Mouse (Mus musculus) common myeloid progenitor, adult 5-6 weeks (primary cell): ENCODE measurements around the gene Otud4. TPM values are rescaled to one million over a fixed set of nuclear protein-coding genes. Genes with fewer than 3 reads are reported as not detected.
"Not testable (repeated sequence)": the region's sequence is repeated elsewhere in the genome, so short reads cannot be mapped to it uniquely, and the experiment has no call there.

Source experiments
- ATAC-seq: replicated peaks from 2 replicates; pipeline ENCODE4 v1.8.0; 2016; ENCODE audit warnings: low read depth, mild to moderate bottlenecking, moderate TSS enrichment, inconsistent platforms; ENCODE audit not compliant: poor library complexity, severe bottlenecking
- total RNA-seq: library from RNA; stranded (forward); fragments of 200-1000, 187-1606 nt; gene quantifications from 2 replicates; pipeline ENCODE4 v1.2.3, GENCODE M21; 2017

Gene Otud4
- total RNA-seq, 1 experiment from 2014 or later, result 77.6 TPM

DNA sequence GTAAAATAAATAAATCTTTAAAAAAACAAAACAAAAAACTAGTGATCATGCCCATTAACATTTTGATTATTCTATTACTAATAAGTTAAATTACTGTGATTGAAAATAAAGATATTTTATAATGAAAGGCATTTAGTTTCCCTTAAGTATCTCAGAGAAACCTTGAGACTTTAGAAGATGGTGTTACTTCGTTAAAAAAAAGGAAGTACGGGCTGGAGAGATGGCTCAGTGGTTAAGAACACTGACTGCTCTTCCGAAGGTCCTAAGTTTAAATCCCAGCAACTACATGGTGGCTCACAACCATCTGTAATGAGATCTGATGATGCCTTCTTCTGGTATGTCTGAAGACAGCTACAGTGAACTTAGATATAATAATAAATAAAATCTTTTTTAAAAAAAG is 2.2 kb upstream of the Otud4 start:
- no peak for ATAC-seq

DNA sequence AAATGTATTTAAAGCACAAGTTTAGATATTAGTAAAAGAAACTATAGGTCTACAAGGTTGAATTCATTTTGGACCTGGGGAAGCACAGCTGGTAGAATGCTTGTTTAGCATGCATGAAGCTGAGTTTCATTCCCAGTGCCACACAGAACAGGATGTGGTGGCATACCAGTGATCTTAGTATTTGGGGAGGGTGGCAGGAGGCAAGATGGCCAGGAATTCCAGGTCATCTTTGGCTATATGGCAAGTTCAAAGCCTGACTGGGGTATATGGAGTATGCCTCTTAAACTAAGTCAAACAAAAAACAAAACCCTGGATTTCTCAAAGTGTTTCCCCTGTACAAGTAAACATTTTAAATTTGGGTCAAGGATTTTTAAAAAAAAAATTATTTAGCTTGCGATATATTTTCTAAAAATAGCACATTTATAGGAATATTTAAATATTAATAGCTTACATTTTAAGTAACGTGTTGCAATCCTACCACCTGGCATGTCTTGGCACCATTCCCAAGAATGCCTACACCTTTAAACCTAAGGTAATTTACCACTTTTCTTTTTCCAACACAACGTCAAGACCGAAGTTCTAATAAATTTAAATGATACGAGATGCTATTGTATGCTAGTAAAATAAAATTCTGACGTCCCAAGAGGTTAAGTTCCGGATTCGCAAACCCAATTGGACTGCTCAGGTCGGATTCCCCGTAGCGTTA is 1.3 kb upstream of the Otud4 start:
- ATAC-seq, result no peak

DNA sequence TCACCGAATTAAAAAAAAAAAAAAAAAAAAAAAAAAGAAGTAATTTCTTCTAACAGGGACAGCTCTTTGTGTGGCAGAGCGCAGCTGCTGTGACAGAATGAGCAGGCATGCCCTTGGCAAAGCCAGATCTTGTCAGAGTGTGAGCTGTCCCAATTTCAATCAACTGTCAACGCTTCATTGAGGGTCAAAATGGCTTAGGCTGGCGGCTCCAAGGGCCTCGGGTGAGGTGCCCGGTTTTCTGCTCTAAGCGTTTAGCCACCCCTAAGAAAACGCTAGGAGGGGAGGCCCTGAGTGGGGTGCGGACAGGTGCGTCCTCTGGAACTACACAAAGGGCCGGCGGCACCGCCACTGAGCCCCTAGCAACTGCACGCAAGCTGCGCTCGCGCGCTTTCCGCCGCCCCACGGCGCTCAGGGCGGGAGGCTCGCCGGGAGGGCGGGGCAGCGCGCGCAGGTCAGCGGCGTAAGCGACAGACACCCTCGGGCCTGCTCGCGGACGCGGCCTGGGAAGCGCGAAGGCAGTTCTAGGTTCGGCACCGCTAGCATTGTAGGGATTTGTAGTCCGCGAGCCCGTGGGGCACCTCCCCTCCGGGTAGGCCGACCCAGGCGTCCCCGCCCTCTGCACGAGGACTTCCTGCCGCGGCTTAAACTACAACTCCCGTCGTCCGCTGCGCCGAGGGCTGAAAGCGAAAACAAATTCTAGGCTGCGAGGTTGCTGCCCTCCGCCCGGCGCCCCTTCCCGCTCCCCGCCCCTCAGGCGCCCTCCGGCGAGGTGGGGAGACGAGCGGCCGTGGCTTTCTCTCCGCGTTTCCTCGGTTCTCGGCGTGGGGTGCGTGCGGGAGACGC is 490 bp upstream of the Otud4 start:
- peak; percentile 95 for ATAC-seq

DNA sequence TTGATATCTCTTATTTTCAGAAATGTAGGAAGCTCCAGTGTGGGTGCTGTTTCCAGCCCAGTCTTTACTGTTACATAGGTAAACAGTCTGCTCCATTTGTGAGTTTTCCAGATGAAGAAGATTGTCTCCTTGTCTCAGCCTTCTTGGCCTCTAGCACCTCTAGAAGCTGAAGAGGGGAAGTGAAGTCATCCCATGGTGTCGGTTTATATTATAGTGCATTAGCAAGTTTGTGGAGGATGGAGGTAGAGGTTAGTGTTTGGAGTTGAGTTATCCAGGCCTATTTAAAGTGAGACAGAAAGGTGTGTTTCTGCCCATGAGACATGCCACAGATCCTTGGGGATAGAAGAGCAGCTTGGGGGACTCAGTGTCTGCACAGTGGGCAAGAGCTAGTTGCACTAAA is 1.7 kb downstream of the Otud4 start:
- no peak for ATAC-seq

DNA sequence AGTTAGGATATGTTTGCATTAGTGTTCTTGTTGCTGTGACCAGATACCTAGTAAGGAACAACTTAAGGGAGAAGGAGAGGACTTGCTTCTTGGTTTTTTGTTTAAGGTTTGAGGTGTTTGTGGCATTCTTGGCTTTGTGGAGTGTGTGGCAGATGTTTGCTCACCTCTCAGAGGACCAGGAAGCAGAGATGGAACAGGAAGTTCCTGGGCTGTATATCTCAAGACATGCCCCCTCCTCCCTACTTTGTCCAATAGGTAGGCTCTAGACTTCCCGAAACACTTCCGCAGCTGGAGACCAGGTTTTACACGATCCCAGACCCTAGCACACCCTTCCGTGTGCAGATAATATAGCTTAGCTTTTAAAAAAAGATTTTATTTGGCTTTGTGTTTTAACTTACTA is 10.2 kb downstream of the Otud4 start:
- ATAC-seq, result no peak

DNA sequence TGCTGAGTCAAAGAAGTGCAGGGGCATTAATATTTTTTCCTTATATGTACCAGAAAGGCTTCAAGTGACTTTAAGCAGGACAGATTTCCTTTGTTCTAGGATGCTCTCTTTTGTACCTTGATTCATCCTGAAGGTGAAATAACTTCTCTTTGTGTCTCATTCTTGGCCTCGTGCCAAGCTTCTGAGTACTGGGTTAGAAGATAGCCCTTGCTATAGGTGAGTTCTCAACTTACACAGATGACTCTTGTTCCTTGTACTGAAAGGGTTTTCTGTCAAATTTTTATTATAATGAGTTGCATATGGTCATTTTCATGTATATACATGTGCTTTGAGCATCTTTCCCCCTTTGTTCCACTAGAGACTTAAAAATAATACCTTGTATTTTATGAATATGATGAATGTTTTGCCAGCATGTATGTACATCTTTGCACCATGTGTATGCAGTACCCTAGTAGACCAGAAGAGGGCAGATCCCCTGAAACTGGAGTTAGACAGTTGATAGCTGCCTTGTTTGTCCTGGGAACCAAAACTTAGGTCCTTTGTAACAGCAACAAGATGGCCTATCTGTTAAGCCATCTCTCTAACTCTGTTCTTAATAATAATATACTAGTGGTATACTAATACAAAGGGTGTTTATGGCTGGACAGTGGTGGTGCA is 10.9 kb downstream of the Otud4 start:
- peak; percentile 86 for ATAC-seq

DNA sequence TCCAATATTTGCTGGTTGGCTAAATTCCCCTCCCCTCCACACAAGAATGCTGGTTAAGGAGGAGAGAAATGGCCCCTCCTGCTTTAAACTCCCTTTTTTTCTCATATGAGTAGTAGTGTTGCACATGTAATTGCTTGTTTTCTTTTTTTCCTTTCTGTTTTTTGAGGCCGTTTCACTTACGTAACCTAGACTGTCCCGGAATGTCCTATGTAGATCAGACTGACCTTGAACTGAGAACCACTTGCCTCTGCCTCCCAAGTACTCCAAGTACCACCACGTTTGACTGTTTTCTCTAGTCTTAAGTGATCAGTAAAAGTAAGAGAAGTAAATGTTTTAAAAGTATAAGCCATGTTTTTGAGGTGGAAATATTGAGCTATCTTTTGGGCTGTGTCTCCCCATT is 14.3 kb downstream of the Otud4 start:
- ATAC-seq, result no peak

DNA sequence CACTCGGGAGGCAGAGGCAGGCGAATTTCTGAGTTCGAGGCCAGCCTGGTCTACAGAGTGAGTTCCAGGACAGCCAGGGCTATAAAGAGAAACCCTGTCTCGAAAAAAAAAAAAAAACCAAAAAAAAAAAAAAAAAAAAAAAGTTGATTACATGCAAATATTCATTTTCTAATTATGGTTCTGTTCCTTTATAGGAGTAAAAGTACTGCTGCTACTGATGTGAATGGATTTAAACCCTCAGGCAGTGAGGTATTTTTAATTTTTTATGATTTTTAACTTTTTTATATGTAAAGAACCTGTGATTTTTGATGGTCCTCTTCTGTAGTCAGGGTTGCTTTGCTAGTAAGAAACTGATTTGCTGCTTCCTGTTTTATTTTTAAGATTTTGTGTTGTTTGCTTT is 19.3 kb downstream of the Otud4 start:
- ATAC-seq, result not testable (repeated sequence)

DNA sequence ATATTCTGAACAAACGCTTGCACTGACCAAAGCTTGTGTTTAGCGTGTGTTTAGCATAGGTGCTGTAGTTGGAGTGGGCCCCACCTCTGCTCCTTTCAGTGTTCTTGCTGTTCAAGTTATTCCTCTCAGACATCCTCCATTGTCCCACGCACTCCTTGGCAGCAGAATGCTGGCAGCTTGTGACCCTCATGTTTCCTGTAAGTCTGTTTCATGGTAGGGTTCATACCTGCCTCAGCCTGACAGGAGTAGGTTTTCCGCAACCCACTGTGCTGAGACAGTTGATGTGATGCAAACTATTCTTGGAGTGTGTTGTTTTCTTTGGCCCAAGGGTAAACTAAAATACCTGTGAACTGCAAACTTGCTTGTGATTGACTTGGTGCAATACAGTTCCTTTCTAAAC is 37.0 kb downstream of the Otud4 start:
- no peak for ATAC-seq

DNA sequence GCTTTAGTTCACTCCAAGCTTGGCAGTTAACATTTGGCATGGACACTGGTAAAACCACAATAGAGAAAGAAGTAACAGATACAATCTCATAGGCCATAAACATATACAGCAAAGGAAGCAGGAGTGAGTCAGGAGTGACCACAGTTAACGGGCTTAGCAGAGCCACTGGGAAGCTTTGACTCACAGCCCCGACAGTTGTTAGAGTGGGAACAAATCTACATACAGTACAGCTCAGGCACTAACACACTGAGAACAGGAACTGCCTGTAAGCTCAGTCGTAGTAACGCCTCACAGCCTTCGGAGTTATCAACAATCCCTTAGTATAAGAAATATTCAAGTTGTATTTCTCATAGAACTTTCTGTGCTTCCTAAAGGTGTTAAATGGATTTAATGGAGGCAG is 39.6 kb downstream of the Otud4 start:
- ATAC-seq, result peak; percentile 89

DNA sequence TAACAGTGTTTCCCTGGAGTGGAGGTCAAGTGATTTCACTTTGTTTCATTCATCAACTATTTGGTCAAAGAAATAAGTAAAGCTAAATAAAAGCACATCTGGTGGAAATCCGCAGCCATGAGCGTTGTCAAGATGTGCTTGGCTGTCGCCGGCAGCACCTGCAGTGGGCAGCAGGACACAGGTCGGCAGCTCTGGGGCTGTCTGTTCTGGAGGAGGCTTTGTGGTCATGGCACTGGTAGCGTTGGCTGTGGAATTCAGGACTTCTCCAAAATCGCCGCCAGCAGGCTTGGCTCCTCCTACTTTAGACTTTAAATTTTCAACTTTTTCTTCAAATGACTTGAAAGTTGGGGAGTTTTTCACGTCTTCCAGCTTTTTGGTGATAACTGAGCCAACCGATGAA is 40.7 kb downstream of the Otud4 start:
- peak; percentile 45 for ATAC-seq

DNA sequence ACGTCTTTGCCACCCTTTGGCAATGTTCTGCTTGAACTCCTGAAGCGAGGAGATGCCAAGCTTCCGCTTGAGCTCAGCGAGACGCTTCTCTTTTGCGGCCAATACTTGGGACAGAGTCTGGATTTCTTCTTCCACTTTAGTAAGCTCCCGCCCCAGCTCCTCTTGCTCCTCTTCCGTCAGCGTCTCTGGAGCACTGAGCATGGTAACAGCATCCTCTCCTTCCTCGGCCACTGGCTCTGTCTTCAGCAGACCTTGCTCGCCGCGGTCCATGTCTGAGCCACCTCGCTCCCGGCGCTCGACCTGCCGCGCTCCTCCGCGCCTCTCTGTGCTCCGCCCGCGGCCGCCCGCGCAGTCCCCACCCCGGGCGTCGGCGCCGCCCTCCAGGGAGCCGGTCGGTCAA is 41.1 kb downstream of the Otud4 start:
- ATAC-seq, result peak; percentile 29; the same call in 1 of the 2 replicates

DNA sequence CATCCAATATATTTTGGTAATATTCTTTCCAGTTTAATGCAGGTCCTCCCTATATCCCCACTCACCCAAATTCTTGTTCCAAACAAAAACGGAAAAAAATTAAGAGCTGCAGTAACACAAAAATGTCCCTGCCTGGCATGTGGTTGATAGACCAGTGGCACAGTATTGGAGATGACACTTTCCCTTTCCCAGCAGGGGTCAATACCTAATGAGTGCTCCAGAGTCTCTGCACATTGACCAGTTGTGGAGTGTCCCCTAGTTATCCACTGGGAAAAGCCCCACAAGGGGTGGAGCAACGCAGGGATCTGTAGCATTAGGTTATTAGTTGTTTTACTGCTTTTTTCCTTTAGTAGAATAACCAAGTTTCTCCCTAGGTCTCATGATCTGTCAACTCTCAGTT is 41.5 kb downstream of the Otud4 start:
- ATAC-seq, result no peak

DNA sequence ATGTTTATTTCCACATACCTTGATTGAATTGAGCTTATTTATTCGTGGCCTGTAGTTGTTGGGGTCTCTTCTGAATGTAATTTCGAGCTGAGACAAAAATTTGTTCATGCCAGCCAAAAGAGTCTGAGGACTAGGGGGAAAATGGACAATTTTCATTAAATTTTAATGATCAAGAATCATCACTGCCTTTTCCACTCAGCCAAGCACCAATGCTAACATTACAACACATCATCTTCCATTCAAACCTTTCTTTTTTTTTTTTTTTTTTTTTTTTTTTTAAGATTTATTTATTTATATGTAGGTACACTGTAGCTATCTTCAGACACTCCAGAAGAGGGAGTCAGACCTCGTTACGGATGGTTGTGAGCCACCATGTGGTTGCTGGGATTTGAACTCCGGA is 46.5 kb downstream of the Otud4 start:
- ATAC-seq, result not testable (repeated sequence)

DNA sequence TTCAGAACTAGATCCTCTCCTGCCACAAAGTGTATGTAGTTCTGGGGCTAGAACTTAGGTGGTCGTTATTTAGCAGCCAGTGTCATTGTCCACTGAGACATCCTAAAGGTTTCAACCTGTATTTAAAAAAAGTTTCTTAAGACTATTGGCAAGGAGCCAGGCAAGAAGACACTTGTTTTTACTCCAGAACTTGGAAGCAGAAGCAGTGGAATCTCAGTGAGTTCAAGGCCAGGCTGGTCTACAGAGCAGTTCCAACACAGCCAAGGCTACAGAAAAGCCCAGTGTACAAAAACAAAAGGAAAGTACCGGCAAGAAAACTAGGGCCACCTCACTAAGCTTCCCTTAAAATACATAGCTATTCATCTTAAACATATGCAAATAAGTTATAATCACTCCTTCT is 53.1 kb downstream of the Otud4 start:
- ATAC-seq, result no peak

DNA sequence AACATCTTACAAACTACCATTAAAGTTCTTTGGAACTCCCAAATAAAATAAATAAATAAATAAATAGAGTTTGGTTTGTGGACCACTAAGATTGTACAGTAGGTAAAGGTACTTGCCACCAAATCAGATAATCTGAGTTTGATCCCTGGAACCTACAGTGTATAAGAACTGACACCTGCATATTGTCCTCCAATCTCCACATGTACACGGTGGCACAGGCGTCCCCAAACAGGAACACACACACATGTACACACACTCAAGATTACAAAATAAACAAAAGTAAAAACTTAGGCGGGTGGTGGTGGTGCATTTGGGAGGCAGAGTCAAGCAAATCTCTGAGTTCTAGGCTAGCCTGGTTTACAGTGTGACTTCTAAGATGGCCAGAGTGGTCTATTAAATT is 67.3 kb downstream of the Otud4 start:
- ATAC-seq, result no peak

DNA sequence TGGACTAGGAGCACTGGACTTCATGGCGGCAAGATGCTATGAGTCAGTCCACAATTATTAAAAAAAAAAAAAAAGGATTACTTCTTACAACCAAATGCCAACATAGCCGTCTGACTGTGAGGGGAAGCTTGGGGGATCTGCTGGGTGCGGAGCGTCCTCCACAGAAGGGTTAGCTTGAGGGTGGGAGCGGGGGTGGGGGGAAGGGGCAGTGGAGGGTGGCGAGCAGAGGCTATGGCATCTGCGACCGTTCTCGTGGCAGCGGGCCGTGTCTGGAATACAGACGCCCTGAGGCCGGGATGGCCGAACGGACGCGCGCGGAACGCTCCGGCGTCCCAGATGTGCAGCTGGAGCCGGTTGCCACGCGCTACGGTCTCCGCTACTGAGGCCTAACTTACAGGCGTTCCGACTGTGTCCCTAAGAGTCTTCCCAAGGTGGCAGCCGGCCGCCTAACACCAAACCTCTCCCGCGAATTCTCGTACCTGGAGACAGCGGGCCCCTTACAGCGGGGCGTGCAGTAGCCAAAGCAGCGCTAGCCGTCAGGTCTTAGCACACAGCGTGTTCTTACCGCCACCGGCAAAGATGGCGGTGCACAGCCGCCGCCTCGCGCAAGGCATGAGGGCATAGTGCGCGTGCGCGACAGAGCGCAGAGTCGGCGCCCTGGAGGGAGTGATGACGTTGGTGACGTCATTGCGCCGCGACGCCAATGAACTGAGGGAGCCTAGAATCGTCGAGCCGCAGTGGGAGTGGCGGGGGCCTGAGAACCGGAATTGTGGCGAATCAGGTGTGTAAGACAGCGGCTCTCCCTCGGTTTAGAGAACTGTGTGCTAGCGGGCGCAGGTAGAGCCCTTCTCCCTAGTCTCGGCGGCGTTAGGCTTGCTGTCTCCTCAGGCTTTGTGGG is 71.9 kb downstream of the Otud4 start, which contains the start of the genes Abce1 and Anapc10:
Abce1 (minus strand) TSS at position 677 of the 898 bp plus-strand sequence.
Anapc10 (plus strand) TSS at position 757 of the 898 bp plus-strand sequence.
- peak; percentile 96 for ATAC-seq

DNA sequence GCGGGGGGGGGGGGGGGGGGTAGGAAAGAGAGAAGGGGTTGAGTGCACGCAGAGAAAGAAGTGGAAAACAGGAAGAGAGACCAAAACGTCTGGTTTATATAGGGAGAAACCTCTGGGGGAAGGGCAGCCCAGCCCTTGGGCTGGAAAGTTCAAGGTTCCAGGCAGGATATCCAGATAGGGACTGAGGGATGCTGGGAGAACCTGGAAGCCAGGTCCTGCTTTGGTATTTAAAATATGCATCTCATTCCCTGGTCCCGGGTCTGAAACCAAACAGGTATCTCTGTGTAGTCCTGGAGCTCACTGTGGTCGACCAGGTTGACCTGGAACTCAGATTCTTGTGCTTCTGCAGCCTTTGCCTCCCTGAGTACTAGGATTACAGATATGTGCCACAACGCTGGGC is 73.3 kb downstream of the Otud4 start:
- no peak for ATAC-seq

DNA sequence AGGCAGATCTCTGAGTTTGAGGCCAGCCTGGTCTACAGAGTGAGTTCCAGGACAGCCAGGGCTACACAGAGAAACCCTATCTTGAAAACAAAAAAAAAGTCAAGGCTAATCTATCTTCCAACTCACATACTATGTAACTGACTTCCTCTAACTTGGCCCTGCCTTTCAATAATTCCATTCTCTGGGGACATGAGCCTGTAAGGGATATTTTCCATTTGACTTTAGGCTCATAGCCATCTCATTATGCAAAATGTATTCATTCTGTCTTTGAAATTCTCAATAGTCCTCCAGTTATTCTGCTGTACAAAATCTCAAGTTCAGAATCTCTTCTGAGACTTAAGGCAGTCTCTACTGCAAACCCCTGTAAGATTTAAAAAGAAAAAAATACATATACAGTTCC is 82.1 kb downstream of the Otud4 start:
- ATAC-seq, result no peak

DNA sequence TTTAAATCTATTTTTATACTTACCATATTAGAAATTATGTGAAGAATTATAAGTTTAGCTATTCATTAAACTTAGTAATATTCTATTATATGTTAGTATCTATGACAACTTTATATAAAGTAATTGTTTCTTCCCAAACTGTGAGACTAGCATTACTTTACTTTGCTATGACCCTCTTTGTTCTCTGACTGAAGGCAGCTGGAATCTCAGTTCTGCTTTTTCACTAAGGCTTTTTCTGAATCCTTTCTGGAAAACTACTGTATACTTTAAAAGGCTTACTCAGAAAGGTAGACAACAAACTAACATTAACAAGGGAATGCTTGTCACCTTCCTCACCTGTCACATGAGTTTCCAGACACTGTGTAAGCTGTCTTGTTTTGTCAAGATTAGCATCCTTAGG is 83.9 kb downstream of the Otud4 start:
- ATAC-seq, result no peak
